Mouse (Mus musculus) embryo, embryonic 9.5 days (tissue): ENCODE data around the gene Frmd8.

Source experiments
- DNase-seq: peaks from one replicate; pipeline ENCODE4 v3.0.0-alpha.2; 2017; ENCODE audit errors: extremely low spot score

Gene Frmd8

DNA sequence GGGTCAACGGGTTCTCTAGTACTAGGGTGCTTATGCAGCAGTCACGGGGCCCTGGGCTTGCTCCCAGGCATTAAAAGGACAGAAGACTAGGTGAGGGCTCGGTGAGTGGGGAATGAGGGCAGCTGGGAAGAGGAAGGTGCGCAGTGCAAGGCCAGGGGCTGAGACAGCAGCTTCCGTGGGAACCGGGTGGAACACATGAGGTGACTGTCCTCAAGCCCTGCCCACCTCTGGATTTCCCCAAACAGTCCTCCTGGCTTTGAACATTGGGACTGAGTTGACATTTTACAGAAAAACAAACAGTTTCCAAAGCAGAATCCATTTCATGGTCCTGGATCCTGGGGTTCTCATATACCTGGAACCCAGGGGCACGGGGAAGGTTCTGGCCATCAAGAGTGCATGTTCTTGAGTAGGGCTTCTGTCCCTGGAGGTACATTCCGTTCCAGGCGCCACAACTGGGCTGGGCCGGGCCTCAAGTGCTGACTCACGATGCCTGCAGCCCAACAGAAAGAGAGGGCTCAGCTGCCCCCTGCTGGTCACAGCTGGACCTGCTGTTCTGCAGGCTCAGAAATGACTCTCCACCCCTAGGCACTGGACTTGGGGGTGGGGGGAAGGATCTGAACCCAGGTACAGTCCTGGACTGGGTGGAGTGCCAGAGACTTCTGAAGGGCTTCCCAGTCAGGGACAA lies 25.1 kb downstream of the Frmd8 start:
- peak; percentile 88 for DNase-seq

DNA sequence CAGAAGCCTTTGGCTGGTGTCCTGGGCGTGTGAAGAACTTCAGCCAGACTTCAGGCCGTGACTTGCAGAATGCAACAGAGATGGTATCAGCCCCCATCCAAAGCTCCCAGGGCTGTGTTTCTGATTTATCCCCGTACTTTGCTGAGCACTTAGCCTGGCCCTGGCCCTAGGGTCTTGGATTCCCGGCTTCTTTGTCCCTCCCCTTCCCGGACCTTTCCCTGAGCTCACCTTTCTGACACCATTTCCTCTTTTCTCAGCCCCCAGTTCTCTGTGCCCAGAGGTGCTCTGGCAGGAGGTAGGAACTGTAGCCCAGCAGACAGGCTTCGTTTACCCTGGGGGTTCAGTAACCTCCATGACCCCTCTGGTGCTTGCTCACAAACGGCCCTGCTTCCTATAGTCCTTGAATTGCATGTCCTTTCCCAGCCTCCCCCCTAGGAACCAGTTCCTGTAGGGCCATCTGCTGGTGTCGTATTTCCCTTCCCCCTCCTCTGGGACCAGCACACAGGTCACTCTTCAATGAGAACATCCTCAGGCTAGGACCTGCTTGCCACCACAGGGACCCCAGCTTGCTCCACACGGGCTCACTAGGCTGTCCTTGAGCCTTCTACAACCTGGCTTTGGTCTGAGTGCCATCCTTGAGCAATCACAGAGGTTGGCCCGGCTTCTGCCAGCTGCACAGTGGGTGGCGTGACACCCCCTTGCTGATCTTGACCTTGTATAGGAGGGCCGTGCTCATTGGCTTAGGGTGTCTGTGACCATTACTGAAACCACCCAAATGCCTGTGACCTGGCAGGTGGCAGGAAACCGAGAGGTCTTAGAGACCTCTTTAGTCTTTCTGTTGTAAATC lies 26.0 kb downstream of the Frmd8 start:
- DNase-seq: peak; percentile 60

DNA sequence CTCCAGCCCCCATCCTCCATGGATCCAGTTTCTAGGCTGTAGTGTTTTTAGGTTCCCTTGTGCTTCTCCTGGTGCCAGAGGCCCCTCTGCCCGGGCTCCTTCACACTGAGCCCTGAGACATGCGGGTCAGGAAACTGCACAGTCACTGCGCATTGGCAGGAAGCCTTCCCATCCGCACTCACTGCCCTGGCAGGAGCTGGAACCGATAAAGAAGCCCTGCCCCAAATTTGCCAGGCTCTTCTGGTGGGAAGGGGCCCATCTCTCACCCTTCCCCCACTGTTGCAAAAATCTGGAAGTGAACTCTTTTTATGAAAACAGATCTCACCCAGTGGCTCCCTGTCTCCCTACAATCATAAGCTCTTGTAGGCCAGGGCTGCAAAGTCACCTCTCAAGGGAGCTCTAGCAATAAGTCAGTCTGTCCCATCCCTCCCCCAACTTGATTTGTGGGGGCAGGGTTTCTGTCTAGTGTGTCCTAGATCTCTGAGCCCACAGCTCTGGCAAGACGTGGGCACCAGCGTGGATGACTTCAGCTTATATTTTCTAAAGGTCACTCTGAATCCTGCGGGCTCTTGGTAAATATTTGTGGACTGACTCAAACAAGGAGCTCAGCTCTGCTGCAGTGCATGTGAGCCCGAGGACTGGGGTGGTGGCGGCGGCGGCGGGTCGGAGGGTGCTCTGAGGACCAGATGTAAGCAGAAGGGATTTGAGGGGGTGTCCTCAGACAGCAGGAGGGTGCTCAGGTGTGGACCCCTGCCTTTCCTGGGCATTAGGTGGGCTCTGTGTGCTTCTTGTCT lies 26.8 kb downstream of the Frmd8 start:
- DNase-seq: peak; percentile 38

DNA sequence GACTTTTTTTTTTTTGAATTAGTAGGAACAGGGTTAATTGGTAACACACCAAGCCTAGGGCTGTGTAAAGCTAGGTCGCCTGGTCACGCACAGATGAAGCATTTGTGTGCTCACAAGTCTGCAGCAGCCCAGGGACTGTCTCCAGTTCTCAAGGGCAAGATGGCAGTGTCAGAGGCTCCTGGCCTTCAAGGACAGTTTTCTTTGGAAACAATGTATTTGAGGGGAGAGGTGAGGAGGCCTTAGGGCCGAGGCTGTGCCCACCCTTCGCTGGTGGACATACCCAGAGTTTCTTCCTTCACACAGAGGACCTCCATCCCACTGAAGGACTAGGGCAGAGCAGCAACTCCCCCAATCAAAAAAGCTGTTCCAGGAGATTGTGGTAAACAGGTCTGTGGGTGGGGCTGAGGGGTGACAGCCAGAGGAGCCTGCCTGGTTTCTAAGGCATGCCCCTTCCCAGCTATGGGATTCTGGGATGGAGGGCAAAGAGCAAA lies 27.7 kb downstream of the Frmd8 start:
- no peak for DNase-seq

DNA sequence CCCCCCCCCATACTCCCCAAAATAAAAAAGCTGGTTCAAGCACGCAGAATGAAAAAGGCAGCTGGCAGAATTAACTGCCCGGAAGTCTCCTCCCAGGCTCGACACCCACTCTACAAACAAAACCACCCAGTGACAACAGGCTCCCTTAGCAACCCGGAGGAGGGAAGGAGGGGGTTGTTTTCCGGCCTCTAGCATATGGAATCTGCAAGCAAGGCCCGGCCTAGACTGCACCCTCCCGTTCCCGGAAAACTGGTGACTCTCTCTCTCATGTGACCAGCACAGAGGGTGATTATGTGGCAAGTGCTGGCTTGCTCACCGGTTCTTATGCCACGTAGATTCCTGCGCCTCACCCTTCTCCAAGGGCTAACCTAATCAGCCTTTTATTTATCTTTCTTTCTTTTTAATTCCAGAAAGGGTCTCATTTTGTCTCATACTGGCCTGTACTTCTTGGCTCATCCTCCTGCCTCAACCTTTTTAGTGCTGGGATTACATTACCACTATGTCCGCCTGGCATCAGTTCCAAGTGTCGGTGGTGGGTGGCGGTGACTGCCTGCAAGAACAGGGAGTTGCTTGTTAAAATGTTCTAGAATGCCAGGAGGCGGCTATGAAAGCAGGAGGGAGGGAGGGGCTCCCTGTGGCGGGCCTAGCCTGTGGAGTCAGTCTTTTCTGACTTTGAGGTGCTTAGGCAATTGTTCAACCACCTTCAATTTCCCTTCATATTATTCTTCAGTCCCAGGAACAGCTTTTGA lies 28.3 kb downstream of the Frmd8 start:
- DNase-seq: peak; percentile 86

DNA sequence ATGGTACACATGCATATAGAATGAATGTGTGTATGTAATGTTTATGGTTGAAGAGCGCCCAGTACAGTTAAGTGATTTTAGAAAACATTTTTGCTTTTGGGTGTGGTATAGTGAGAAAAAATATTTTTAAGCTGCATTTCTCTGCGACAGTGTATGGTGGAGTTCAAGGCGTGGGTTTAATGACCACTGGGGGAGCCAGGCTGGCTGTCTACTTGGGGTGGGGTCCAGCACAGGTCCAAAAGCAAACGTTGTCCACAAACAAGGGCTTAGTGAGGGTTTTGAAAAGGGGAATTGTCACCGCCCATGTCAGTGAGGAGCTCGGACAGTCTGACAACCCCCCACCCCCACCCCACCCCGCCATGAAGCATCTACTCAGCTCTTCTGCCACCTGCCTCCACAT lies 28.9 kb downstream of the Frmd8 start:
- DNase-seq: no peak

DNA sequence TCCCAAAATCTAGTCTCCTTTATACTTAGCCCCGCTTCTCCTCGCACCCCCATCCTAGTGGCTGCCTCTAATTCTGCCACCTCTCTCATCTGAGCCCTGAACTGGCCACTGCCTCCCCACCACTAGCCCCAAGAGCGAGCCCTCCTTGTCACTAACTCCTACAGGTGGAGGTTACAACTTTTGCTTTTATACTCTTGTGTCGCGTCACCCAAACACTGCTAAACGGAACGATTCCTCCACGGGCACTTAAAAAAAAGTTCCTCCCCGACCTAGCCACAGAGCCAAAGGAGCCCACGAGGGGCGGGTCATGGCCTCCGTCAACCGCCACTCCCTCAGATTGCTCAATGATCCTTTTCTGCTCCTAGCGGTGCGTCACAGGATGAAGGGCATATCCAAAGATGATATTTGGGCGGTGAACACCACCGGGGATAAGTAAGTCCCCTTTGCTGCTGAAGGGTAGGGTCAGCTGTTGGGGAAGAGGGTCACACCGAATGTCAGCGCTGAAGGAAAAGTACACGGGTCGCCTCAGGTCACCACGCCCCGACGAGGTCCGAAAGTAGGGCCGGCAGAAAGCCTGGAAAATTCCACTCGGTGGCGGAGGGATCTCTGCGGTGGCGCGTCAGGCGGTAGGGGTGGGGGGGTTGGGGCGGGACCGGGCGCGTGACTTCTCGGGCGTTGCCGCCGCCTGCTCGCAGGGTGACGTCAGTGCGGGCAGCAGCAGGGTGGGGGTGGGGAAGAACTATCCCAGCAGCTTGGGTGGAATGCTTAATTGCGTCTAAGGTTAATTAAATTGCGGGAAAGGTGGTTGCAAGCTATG lies 29.5 kb downstream of the Frmd8 start:
- peak; percentile 96 for DNase-seq

DNA sequence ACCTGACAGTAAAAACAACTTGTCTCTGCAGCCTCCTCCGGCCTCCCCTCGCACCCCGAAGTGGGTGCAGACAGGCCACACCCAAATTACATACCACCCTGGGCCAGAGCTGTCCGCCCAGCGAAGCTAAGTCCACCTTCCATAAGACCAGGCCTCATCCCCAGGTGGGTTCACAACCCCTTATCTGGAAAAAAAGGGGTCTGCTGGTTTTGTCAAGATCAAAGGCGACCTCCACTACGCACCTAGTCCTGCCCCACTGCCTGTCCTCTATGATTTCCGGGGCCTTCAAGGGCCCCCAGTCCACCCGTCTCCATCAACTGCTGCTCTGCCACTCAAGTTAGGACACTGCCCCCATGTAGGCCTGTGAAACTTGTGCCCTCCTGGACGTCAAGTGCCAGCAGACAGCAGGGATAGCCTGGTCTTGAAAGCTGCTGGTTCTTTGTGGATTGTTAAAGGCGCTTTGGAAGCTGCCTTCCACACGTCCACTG lies 30.2 kb downstream of the Frmd8 start:
- no peak for DNase-seq

DNA sequence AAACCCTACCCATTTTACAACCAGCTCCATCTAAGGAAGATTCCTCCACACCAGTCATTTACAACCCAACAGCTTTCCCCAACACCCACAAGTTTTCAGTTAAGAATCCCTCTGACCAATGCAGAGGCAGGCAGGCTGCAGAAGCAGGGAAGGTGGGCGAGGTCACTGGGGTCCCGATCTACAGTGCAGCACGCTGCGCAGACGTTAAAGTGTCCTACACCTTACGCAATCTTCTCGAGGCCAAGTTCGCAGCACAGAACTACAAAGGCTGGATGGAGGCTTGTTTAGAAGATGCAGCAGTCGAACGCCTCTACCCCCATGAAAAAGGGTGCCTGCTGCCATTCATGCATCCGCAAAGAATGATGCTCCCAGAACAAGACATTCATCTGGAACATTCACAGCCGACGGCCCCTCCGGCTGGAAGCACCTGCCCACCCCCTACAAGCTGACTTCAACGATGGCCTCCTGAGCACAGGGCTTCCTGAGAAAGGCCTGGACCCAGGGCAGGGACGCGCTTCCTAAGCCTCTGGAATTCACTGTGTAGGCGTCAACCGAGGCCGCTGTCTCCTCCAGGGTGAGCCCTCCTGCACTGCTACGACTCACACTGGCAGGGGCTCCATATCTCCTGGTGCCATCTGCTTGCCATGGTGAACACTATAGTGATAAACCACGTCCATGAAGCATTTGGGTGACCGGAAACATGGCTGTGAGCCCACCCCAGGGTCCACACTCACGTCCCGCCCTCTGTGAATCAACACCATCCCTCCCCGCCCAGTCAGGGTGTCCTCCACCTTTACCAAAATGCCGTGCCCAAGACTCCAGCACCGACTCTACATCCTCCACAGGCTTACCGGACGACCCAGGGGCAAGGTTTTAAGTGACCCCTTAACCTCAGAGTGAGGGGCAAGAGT lies 31.0 kb downstream of the Frmd8 start:
- DNase-seq: no peak

DNA sequence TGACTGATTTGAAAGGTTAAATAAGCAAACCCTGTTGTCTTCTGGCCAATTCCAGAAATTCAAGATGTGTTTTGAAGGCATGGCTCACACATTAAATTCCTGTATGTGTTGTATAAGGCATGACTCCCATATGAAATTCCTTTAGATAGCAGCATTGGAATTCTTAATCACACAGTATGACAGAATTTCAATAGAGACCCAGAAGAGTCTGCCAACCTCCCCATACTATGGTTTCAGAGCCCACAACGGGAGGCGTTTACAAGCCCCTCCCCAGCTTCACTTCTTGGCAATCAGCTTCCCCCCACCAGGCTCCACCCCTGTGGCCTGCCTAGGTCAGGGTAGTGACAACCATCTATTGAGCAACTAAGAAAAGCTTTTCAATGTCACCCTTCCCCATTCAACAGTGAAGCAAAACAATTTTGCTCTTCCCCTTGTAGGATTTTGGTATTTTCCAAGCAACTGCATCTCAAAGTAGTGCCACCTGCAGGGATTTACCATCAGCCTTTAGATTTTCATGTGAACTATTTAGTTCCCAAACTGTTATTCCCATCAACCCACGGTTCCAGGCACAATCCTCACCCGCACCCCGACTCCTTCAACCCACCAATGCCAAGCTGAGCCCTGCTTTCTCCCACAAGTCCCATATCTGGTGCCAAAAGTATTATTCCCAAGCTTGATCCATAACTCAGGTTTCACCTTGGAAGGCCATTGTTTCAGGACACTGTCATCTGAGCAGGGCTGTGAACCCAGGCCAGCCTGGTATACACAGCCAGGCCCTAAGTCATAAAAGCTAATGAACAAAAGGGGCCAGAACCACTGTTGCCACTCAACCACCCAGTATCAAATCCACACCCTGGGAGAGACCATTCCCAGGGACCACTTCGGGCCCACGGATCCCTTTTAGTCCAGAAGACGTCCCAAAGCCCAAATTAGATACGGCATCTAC lies 32.0 kb downstream of the Frmd8 start:
- peak; percentile 33 for DNase-seq

DNA sequence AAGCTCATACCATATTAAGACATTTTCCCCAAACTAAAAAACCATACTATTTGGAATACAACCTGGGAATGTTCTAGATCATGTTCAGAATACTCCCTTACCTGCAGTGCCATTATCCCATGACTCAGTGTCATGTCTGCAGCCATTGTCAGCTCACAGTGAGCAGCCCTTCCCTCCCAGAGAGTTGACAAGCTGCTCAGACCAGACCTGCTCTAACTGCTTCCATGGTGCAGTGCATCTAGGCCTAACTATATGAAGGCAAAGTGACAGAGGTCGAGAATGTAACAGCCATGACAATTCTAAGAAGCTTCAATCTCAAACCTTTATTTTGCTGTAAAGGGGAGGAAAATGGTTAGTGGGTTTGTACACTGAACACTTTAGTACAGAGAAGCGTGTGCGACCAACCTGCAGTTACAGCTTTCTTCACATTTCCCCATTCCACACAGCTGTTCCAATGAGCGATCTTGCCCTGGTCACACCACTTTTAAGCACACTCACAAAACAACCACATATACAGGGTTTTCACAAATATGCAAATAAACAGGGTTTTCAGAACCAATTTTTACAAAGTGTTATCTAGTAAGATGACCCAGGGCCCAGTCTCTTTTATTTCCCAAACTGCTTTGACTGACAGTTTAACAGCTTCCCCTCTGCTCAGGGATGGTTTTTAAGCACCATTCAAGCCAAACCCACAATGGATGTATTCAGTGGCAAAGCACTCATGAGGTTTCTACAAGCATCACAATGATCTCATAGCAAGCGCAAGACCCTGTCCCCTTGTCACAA lies 32.9 kb downstream of the Frmd8 start:
- DNase-seq: no peak

DNA sequence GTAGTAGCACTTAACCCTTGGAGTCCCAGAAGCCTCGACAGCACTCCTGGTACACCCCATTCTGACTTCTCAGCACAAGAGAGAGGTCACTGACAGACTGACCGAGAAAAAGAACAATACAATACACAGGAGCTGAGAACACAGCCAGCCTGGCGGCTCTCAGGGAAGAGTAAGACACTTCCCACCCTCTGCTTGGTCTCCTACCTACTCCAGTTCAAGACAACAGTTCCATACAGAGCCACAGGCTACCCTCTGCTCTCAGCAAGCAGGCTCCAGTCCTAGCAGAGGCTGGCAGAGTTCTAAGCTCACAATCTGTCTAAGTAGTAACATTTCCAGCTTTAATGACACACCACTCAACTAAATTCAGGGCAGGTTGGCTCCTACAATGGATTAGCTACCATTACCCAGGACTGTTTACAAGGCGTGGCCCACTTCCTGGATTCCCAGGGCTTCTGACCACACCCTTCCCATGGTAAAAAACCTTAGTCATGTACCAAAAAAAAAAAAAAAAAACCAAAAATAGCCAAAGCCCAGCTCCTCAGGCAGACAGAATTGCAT lies 33.6 kb downstream of the Frmd8 start:
- DNase-seq: no peak

DNA sequence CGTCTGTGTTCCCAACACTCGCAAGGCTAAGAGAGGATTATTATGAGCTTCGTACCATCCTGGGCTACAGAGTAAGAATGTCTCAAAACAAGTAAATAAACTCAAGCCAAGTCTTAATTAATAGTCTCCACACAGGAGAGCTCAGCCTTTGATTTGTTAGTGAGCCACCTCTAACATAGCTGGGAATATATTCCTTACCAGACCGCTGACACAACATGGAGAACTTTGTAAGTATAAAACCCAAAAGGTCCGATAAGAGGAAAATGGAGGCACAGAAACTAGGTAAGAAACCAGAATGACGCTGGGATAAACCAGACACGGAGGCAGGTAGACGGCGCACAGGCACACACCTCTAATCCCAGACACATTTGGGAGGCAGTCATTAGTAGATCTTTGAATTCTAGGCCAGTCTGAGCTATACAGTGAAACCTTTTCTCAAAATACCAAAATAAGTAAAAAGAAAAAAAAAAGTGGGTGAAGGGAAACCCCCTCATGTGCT lies 34.1 kb downstream of the Frmd8 start:
- no peak for DNase-seq

DNA sequence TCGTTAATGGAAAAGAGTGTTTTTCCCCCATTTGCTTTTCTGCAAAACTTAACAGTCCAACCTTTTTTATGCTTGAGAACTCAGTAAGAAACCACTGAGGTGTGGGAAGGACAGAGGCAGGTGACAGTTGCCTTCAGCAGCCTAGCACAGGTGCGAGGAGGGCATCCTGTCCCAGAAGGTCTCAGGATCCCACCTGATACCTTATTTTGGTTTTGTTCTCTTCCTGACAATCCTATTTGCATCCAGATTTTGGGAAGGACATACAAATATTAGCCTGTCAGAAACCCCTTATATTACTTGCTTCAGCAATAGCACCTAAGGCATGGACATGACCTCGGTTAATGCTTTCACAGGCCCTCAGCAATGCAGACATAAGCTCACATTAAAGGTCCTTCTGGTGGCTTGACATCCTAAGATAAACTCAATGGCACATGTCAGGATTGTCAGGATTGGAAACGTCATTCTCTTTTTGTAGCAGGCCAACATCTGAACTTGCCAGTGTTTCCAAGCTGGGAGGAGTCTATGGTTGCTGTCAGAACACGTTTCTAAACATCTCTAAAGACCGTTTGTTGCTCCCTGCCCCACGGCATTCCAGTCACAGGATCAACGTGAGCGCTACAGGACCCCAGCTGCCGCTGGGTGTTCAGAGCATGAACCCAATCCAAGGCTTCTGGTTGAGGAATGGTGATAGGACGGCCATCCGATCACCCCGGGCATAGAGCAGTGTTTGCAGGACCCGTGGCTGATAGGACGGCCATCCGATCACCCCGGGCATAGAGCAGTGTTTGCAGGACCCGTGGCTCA lies 34.8 kb downstream of the Frmd8 start:
- no peak for DNase-seq

DNA sequence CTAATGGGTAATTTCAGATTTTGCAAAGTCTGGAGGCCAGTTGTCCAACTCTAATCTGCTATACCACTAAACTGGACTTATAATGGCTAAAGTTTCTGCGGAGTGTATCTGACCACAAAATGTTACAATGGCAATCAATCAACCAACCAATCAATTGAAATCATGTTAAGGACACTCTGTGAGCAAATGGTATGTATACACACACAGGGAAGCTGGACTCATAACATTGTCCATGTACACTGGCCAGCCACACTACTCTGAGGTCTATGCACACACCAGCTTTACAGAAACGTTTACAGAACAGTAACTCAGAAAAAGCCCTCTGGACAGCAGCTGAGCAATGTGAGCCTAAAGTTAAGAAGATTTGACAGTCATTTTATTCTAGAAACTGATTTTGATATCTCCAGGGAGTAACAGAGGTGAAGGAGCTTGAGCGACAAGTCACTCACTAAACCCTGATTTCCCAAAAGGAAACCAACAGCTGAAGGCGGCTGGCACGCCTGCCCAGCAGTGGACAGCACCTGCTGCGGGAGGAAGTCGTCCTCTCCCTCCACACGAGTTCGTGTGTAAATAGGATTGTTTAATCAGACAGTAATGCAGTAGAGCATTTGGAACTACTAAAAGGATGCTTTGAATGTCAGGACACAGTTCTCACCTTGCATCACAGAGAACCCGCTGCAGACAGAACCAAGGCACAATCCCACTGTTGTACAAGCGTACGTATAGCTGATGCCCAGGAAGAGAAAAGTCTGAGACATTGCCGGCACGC lies 35.6 kb downstream of the Frmd8 start:
- no peak for DNase-seq

DNA sequence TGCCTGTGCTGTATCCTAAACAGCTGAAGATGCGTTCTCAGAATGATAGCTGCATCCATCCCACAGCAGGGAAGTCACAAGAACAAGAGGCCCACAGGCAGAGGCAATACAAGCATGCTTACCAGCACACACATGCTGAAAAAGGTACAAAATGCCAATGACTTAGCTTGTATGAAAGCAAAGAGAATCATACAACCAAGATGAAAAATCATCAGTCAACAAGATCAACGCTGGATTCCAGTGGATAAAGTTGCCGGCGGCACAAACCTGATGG lies 36.2 kb downstream of the Frmd8 start:
- no peak for DNase-seq
